Mouse (Mus musculus): ENCODE data around the gene Kcnj15.

GRCm38 (mm10) chr16:95234891-95235548 is 22.3 kb upstream of the Kcnj15 start:
- no peak for TF ChIP-seq CTCF (IDR thresholded peaks at IDR 0.05; ENCODE audit: borderline replicate concordance, extremely low read depth, insufficient read depth, insufficient read length)
- TF ChIP-seq POLR2A (IDR thresholded peaks at IDR 0.05; ENCODE audit: borderline replicate concordance, extremely low read depth, insufficient read depth, insufficient read length, poor library complexity, severe bottlenecking): no peak

All from brain, embryonic 14.5 days (tissue).